Mouse (Mus musculus) lung, postnatal 4 days (tissue): ENCODE data around the gene Gm47985.
"Not testable (repeated sequence)": the region's sequence is repeated elsewhere in the genome, so short reads cannot be mapped to it uniquely, and the experiment has no call there.

ENCODE experiments used
- DNase-seq, 2 experiments: peaks; one replicate each; pipeline ENCODE4 v3.0.0; 2021

The Gm47985 gene

GRCm38 (mm10) chr1:151182266-151182665 is at the start of gene Gm47985:
TSS of gene Gm47985 (plus strand) at chr1:151182537.
- DNase-seq, result not testable (repeated sequence)

- no peak for DNase-seq
Observed at GRCm38 (mm10) chr1:151132686-151133085, 49.7 kb upstream of the Gm47985 start.

GRCm38 (mm10) chr1:151138388-151138787 is 43.9 kb upstream of the Gm47985 start:
- DNase-seq, result no peak

- no peak for DNase-seq
Observed at GRCm38 (mm10) chr1:151140956-151141355, 41.4 kb upstream of the Gm47985 start.

- no peak for DNase-seq
Observed at GRCm38 (mm10) chr1:151144471-151145146, 37.7 kb upstream of the Gm47985 start.

- DNase-seq, result no peak
Observed at GRCm38 (mm10) chr1:151147801-151148200, 34.5 kb upstream of the Gm47985 start.

GRCm38 (mm10) chr1:151150211-151150610 is 32.1 kb upstream of the Gm47985 start:
- no peak for DNase-seq

- DNase-seq, result no peak
Observed at GRCm38 (mm10) chr1:151151089-151151488, 31.2 kb upstream of the Gm47985 start.

GRCm38 (mm10) chr1:151153056-151153652 is 29.2 kb upstream of the Gm47985 start:
- DNase-seq, result no peak

- not testable (repeated sequence) for DNase-seq
Observed at GRCm38 (mm10) chr1:151154131-151154530, 28.2 kb upstream of the Gm47985 start.

- DNase-seq, result no peak
Observed at GRCm38 (mm10) chr1:151156129-151156528, 26.2 kb upstream of the Gm47985 start.

GRCm38 (mm10) chr1:151156777-151157632 is 25.3 kb upstream of the Gm47985 start:
- DNase-seq, result no peak

- DNase-seq, result no peak
Observed at GRCm38 (mm10) chr1:151157963-151158856, 24.1 kb upstream of the Gm47985 start.

GRCm38 (mm10) chr1:151158857-151159510 is 23.4 kb upstream of the Gm47985 start:
- DNase-seq, result no peak

GRCm38 (mm10) chr1:151166031-151166430 is 16.3 kb upstream of the Gm47985 start:
- no peak for DNase-seq

GRCm38 (mm10) chr1:151167297-151168047 is 14.9 kb upstream of the Gm47985 start:
- DNase-seq, result no peak

- no peak for DNase-seq
Observed at GRCm38 (mm10) chr1:151168637-151169036, 13.7 kb upstream of the Gm47985 start.

GRCm38 (mm10) chr1:151171572-151172461 is 10.5 kb upstream of the Gm47985 start:
- DNase-seq, result no peak

- no peak for DNase-seq
Observed at GRCm38 (mm10) chr1:151177030-151177936, 5.1 kb upstream of the Gm47985 start.
